Mouse (Mus musculus): ENCODE results near the gene Smg8. TPM values are rescaled to one million over a fixed set of nuclear protein-coding genes. Genes with fewer than 3 reads are reported as not detected.

Gene Smg8
- polyA plus RNA-seq, 1 experiment from 2014 or later: 22.3 TPM

GRCm38 (mm10) chr11:87109519-87110171, 23.1 kb upstream of the Smg8 start:
- peak; percentile 46 for DNase-seq (ENCODE audit: low spot score)
- H3K36me3 ChIP-seq (ENCODE audit: control insufficient read depth, insufficient read depth, low read length): peaks cover 36% of the 10 kb centered on the region
- H3K4me2 ChIP-seq (ENCODE audit: low read length): peak overlapping the region; percentile 50
- peaks cover 19% of the 10 kb centered on the region for H3K4me1 ChIP-seq (ENCODE audit: control insufficient read depth, insufficient read depth, low read length)
- H3K9ac ChIP-seq (ENCODE audit: low read length): peak overlapping the region; percentile 99
- H3K4me3 ChIP-seq (ENCODE audit: low read depth, low read length): peak overlapping the region; percentile 98
- no peaks in the 10 kb centered on the region for H3K9me3 ChIP-seq (replicated peaks; ENCODE audit: control insufficient read depth, low read length)
- peak overlapping the region; percentile 94 for H3K27ac ChIP-seq (ENCODE audit: low read depth, low read length)
- no peaks in the 10 kb centered on the region for H3K27me3 ChIP-seq (replicated peaks; ENCODE audit: control insufficient read depth, insufficient read depth, low read length)
- no peak for ATAC-seq
- under 1% methylated on average over 42 of the region's 42 CpGs for whole genome bisulfite sequencing

GRCm38 (mm10) chr11:87108755-87109518, 22.4 kb upstream of the Smg8 start, which contains the start of gene Ska2:
Gene Ska2, plus strand, starts transcription at chr11:87109234.
- WGBS: under 1% methylated on average over 40 of the region's 40 CpGs
- peak within 1 kb of the TSS; percentile 94 for H3K27ac ChIP-seq (ENCODE audit: low read depth, low read length)
- no peaks in the 10 kb centered on the region for H3K9me3 ChIP-seq (replicated peaks; ENCODE audit: control insufficient read depth, low read length)
- H3K27me3 ChIP-seq (replicated peaks; ENCODE audit: control insufficient read depth, insufficient read depth, low read length): no peaks in the 10 kb centered on the region
- H3K9ac ChIP-seq (ENCODE audit: low read length): peak within 1 kb of the TSS; percentile 99
- peak; percentile 100 for DNase-seq (ENCODE audit: low spot score)
- peaks cover 19% of the 10 kb centered on the region for H3K4me1 ChIP-seq (ENCODE audit: control insufficient read depth, insufficient read depth, low read length)
- ATAC-seq: peak; percentile 99
- H3K36me3 ChIP-seq (ENCODE audit: control insufficient read depth, insufficient read depth, low read length): peaks cover 37% of the 10 kb centered on the region
- peak within 1 kb of the TSS; percentile 61 for H3K4me2 ChIP-seq (ENCODE audit: low read length)
- H3K4me3 ChIP-seq (ENCODE audit: low read depth, low read length): peak within 1 kb of the TSS; percentile 98

- Histone ChIP-seq H3K27me3 (replicated peaks; ENCODE audit: control insufficient read depth, insufficient read depth, low read length) (no peaks in the 10 kb centered on the region), H3K4me1 (ENCODE audit: control insufficient read depth, insufficient read depth, low read length) (peaks cover 19% of the 10 kb centered on the region), H3K9ac (ENCODE audit: low read length) (peak within 1 kb of the TSS; percentile 99), H3K9me3 (replicated peaks; ENCODE audit: control insufficient read depth, low read length) (no peaks in the 10 kb centered on the region), H3K27ac (ENCODE audit: low read depth, low read length) (peak within 1 kb of the TSS; percentile 94), H3K4me2 (ENCODE audit: low read length) (peak within 1 kb of the TSS; percentile 61), H3K36me3 (ENCODE audit: control insufficient read depth, insufficient read depth, low read length) (peaks cover 36% of the 10 kb centered on the region), H3K4me3 (ENCODE audit: low read depth, low read length) (peak within 1 kb of the TSS; percentile 98)
- no peak for DNase-seq (ENCODE audit: low spot score)
- under 1% methylated on average over 14 of the region's 14 CpGs for WGBS
- no peak for ATAC-seq
Measured at GRCm38 (mm10) chr11:87108409-87108754, 21.8 kb upstream of the Smg8 start, which contains the start of gene Prr11. Gene Prr11, minus strand, starts transcription at chr11:87108708.

- peaks cover 41% of the 10 kb centered on the region for H3K36me3 ChIP-seq (ENCODE audit: control insufficient read depth, insufficient read depth, low read length)
- H3K27ac ChIP-seq (ENCODE audit: low read depth, low read length): no peak overlapping the region
- no peaks in the 10 kb centered on the region for H3K27me3 ChIP-seq (replicated peaks; ENCODE audit: control insufficient read depth, insufficient read depth, low read length)
- H3K9me3 ChIP-seq (replicated peaks; ENCODE audit: control insufficient read depth, low read length): no peaks in the 10 kb centered on the region
- H3K9ac ChIP-seq (ENCODE audit: low read length): peak overlapping the region; percentile 80
- peak overlapping the region; percentile 79 for H3K4me2 ChIP-seq (ENCODE audit: low read length)
- H3K4me1 ChIP-seq (ENCODE audit: control insufficient read depth, insufficient read depth, low read length): peaks cover 16% of the 10 kb centered on the region
- 59% methylated on average over 2 of the region's 2 CpGs for WGBS
- peak overlapping the region; percentile 91 for H3K4me3 ChIP-seq (ENCODE audit: low read depth, low read length)
- no peak for ATAC-seq
- no peak for DNase-seq (ENCODE audit: low spot score)
Measured at GRCm38 (mm10) chr11:87087142-87087541, 568 bp upstream of the Smg8 start.

GRCm38 (mm10) chr11:87085461-87085860, 1.1 kb downstream of the Smg8 start:
- 92% methylated on average over 13 of the region's 13 CpGs for WGBS
- Histone ChIP-seq H3K9ac (ENCODE audit: low read length) (no peak overlapping the region), H3K9me3 (replicated peaks; ENCODE audit: control insufficient read depth, low read length) (no peaks in the 10 kb centered on the region), H3K27ac (ENCODE audit: low read depth, low read length) (no peak overlapping the region), H3K27me3 (replicated peaks; ENCODE audit: control insufficient read depth, insufficient read depth, low read length) (no peaks in the 10 kb centered on the region), H3K36me3 (ENCODE audit: control insufficient read depth, insufficient read depth, low read length) (peaks cover 42% of the 10 kb centered on the region), H3K4me3 (ENCODE audit: low read depth, low read length) (peak overlapping the region; percentile 91), H3K4me2 (ENCODE audit: low read length) (peak overlapping the region; percentile 79), H3K4me1 (ENCODE audit: control insufficient read depth, insufficient read depth, low read length) (peaks cover 16% of the 10 kb centered on the region)
- ATAC-seq (no peak), DNase-seq (ENCODE audit: low spot score) (no peak)

- H3K36me3 ChIP-seq (ENCODE audit: control insufficient read depth, insufficient read depth, low read length): peaks cover 50% of the 10 kb centered on the region
- H3K4me2 ChIP-seq (ENCODE audit: low read length): no peak overlapping the region
- WGBS: 70% methylated on average over 1 of the region's 1 CpGs
Measured at GRCm38 (mm10) chr11:87083712-87084111, 2.9 kb downstream of the Smg8 start.

GRCm38 (mm10) chr11:87073866-87074440, 12.6 kb downstream of the Smg8 start, which contains the start of gene Gdpd1:
Gene Gdpd1, minus strand, starts transcription at chr11:87074062.
- Histone ChIP-seq H3K4me1 (ENCODE audit: control insufficient read depth, insufficient read depth, low read length) (peaks cover 21% of the 10 kb centered on the region), H3K27ac (ENCODE audit: low read depth, low read length) (peak within 1 kb of the TSS; percentile 99), H3K4me3 (ENCODE audit: low read depth, low read length) (peak within 1 kb of the TSS; percentile 79), H3K9me3 (replicated peaks; ENCODE audit: control insufficient read depth, low read length) (no peaks in the 10 kb centered on the region), H3K27me3 (replicated peaks; ENCODE audit: control insufficient read depth, insufficient read depth, low read length) (no peaks in the 10 kb centered on the region), H3K9ac (ENCODE audit: low read length) (peak within 1 kb of the TSS; percentile 97), H3K36me3 (ENCODE audit: control insufficient read depth, insufficient read depth, low read length) (peaks cover 22% of the 10 kb centered on the region), H3K4me2 (ENCODE audit: low read length) (peak within 1 kb of the TSS; percentile 63)
- ATAC-seq (peak; percentile 97), DNase-seq (ENCODE audit: low spot score) (peak; percentile 98)
- under 1% methylated on average over 43 of the region's 43 CpGs for WGBS

More at GRCm38 (mm10) chr11:87083712-87084111, 2.9 kb downstream of the Smg8 start:
- Histone ChIP-seq H3K4me1 (ENCODE audit: control insufficient read depth, insufficient read depth, low read length) (peaks cover 16% of the 10 kb centered on the region), H3K27ac (ENCODE audit: low read depth, low read length) (no peak overlapping the region), H3K27me3 (replicated peaks; ENCODE audit: control insufficient read depth, insufficient read depth, low read length) (no peaks in the 10 kb centered on the region), H3K9me3 (replicated peaks; ENCODE audit: control insufficient read depth, low read length) (no peaks in the 10 kb centered on the region), H3K9ac (ENCODE audit: low read length) (no peak overlapping the region), H3K4me3 (ENCODE audit: low read depth, low read length) (no peak overlapping the region)
- DNase-seq (ENCODE audit: low spot score) (no peak), ATAC-seq (no peak)

- DNase-seq (ENCODE audit: low spot score) (peak; percentile 87), ATAC-seq (peak; percentile 81)
- Histone ChIP-seq H3K9me3 (replicated peaks; ENCODE audit: control insufficient read depth, low read length) (no peaks in the 10 kb centered on the region), H3K4me3 (ENCODE audit: low read depth, low read length) (peak overlapping the region; percentile 79), H3K9ac (ENCODE audit: low read length) (peak overlapping the region; percentile 97), H3K4me1 (ENCODE audit: control insufficient read depth, insufficient read depth, low read length) (peaks cover 21% of the 10 kb centered on the region), H3K36me3 (ENCODE audit: control insufficient read depth, insufficient read depth, low read length) (peaks cover 22% of the 10 kb centered on the region), H3K27ac (ENCODE audit: low read depth, low read length) (peak overlapping the region; percentile 99), H3K4me2 (ENCODE audit: low read length) (peak overlapping the region; percentile 63), H3K27me3 (replicated peaks; ENCODE audit: control insufficient read depth, insufficient read depth, low read length) (no peaks in the 10 kb centered on the region)
- WGBS: under 1% methylated on average over 24 of the region's 24 CpGs
Measured at GRCm38 (mm10) chr11:87073343-87073865, 13.2 kb downstream of the Smg8 start.
